Mouse (Mus musculus) brain, embryonic 14.5 days (tissue): ENCODE results near the gene Thpo. TPM values are rescaled to one million over a fixed set of nuclear protein-coding genes. Genes with fewer than 3 reads are reported as not detected.

Experiments
- DNase-seq: peaks from one replicate; pipeline ENCODE4 v3.0.0-alpha.2; 2011; ENCODE audit warnings: low read depth
- CTCF ChIP-seq: fragments of 200-500 bp; IDR thresholded peaks from 2 replicates; pipeline ENCODE4 v1.5.1; 2012; ENCODE audit warnings: inconsistent platforms, mild to moderate bottlenecking, moderate library complexity, borderline replicate concordance; ENCODE audit not compliant: insufficient read depth, insufficient read length; ENCODE audit errors: extremely low read depth
- POLR2A ChIP-seq: fragments of 200-500 bp; IDR thresholded peaks from 2 replicates; pipeline ENCODE4 v1.6.1; 2012; ENCODE audit warnings: mild to moderate bottlenecking, inconsistent platforms, borderline replicate concordance; ENCODE audit not compliant: poor library complexity, insufficient read depth, insufficient read length, severe bottlenecking; ENCODE audit errors: extremely low read depth
- polyA plus RNA-seq: library from polyadenylated mRNA; depleted of rRNA; stranded (reverse); fragments of >200 nt; gene quantifications from 2 replicates; pipeline ENCODE4 v1.2.3, GENCODE M21; 2012; rRNA removed

The Thpo gene
- polyA plus RNA-seq = 2.8 and 3.6 TPM in 2 replicates

DNA sequence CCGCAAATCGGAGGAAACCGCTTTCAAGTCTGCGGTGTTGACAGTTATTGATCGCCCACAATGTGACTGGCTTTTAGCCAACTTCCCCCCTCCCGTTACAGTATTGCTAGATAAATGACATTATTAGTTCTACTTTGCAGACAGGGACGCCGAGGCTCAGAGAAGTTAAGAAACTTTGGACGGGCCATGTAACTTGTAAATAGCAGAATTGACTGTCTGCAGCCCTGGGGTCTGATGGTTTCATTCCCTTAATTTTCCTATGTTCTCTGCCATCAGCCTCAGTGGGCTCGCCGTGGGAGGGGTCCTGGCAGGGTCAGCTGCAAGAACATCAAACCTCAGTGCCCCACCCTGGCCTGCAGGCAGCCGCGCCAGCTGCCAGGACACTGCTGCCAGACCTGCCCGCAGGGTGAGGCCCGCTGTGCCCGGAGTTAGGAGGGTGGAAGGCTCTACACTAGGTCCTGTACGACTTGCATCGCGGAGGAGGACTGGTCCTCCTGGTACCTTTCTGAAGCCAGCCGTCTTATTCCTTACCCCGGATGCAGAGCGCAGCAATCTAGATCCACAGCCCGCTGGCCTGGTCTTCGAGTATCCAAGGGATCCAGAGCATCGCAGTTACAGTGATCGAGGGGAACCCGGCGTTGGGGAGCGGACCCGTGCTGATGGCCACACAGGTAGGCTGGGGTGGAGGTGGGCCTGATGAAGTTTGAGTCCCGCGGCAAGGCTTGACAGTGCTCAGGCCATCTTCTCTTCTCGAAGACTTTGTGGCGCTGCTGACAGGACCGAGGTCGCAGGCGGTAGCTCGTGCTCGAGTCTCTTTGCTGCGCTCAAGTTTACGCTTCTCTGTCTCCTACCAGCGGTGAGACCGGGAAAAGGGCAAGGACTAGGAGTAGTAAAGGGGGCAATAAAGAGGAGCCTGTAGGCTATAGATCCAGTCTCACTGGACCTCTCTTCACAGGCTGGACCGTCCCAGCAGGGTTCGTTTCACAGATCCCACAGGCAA, at the start of gene Thpo:
Thpo (minus strand) TSS at position 781 of the 1,000 bp plus-strand sequence.
- DNase-seq = peak; percentile 48
- TF ChIP-seq CTCF (peak; percentile 23; the same call in 1 of the 2 replicates), POLR2A (no peak)

DNA sequence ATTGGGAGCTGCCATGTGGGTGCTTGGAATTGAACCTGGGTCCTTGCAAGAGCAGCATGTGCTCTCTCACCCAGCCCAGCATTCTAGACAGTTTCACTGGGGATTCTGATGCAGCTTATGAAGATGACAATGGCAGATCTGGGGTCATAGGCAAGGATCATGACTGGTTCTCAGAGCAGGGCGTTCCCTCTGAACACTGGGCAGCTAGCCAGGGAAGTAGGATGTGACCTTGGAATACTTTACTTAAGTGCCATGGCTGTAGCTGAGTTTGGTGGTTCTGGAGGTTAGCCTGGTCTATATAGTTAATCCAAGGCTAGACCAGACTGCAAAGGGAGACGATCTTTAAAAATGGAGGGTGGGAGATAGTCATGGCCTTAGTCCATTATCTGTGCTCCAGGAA, 49.6 kb upstream of the Thpo start:
- DNase-seq = no peak
- TF ChIP-seq POLR2A = no peak

DNA sequence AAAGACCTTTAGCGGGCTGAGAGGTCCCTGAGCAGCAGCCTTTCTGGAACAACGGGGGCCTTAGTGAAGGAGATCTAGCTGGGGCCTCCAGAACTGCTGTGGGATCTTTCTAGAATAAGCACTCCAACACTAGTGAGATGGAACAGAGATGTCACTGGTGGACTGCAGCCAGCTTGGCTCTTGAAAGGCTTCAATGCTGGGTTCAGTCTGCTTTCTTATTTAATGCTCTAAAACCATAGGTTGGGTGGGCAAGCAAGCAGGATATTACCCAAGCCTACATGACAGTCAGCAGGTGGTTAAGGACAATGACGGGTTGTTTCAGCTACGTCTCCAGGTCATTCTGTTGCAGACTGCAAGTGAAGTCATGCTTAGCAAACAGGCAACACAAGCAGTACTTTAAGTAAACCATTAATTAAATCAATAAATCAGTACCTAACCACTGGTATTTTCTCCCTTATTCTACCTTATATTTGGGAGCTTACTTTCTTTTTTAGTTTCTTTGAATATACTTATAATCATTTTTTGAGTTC, 46.9 kb upstream of the Thpo start:
- TF ChIP-seq CTCF (no peak), POLR2A (no peak)
- DNase-seq = no peak

DNA sequence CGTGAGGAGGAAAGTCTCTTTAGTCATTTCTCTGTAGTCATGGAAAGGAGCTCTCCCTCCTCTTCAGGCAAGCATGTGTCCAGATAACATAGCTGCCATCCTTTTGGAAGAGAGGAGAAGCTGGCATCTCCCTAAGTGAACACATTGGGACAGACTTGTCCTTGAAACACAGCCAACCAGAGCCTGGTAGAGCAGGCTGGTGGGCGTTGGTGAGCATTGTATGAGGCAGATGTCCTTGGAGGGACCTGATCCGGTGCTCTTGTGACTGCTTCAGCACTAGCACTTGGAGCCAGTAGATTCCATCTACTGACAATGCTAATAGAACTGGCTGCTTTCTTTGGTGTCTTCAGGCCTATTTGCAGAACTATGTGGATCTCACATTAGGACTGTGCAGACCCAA, 45.5 kb upstream of the Thpo start:
- TF ChIP-seq POLR2A = no peak
- TF ChIP-seq CTCF = no peak
- DNase-seq = no peak

DNA sequence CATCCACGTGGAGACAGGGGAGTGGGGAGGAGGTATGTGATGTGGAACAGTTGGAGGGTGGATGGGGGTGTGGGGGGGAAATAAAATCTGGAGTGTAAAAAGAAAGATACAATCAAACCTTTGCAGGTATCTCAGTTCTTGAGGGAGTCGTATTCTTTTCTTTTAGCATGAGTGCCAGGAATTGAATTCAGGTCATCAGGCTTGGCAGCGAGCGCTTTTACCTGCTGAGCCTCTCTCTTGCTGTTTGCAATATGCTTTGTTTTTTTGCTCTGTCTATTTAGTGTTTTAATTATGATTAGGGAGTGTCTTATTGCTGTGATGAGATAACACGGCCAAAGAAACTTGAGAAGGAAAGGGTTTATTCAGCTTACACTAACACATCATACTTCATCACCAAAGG, 40.7 kb upstream of the Thpo start:
- no peak for DNase-seq
- TF ChIP-seq POLR2A (no peak), CTCF (no peak)

DNA sequence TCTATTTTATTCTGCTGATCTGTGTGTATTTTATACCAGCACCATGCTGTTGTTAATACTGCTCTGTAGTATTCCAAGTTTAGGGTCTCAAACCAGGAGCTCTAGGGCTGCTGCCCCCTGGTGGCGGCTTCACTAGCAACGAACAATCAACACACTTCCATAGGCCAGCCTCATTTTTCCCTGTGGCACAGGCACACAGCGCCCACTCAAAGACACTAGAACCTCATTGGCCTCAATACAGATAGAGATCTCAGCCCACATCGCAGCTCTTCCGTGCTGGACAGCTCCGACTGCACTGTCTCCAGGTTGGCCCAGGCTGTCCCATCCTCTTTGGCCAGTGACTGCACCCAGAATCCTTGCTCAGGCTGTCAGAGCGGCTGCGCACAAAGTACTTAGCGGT, 30.9 kb upstream of the Thpo start:
- no peak for TF ChIP-seq POLR2A
- peak; percentile 61 for TF ChIP-seq CTCF
- DNase-seq = peak; percentile 51

DNA sequence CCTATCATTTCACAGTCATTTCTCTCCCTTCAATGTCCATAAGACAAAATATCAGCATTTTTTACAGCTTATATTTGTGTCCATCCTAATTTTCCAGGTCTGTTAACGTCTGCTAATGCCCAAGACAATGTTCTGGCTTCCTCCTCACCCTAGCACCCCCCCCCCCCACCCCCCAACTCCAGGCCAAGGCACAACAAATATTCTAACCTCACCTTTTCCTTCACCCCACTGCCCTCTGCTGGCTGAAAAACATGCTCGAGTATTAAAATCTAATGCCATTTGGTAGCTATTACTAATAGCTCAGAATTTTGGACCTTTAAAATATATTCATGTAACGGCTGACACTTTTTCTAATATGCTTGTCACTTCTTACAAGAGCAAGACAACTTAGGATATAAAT, 27.4 kb upstream of the Thpo start:
- TF ChIP-seq CTCF (peak; percentile 36; the same call in 1 of the 2 replicates), POLR2A (no peak)
- peak; percentile 57 for DNase-seq

DNA sequence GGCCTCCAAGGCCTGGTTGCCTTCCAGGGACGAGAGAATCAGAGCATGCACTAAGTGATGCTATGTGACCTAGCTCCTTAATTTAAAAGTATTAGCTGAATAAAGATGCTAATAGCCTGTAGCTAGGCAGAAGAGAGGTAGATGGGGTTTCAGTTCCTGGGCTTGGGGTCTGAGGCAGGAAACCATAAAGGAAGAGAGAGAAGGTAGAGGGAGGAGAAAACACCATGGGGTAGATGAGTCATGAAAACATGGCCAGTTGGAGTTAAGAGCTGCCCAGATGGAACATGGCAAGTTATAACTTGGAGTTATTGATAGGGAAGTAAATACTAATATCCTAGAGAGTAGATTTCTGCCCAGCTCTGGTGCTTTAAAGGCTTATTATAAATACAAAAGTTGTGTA, 23.1 kb upstream of the Thpo start:
- no peak for TF ChIP-seq CTCF
- no peak for TF ChIP-seq POLR2A
- no peak for DNase-seq

DNA sequence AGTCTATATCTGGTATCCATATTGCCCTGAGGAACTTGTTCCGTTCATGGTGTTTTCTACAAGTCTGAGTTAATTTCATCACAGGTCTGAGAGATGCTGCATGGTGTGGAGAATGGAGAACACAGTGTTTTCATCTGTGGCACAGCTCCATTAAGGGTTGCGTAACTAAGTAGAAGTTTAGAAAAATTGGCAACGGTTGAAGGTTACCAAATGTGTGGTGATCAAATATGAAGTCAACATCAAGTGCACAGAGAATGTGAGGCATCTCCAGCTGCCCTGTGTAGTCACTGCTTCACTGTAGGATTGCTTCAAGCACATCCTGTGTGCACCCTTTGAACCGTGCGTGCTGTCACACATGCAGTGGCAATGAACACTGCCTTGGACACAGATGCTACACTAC, 21.7 kb upstream of the Thpo start:
- TF ChIP-seq CTCF (no peak), POLR2A (no peak)

DNA sequence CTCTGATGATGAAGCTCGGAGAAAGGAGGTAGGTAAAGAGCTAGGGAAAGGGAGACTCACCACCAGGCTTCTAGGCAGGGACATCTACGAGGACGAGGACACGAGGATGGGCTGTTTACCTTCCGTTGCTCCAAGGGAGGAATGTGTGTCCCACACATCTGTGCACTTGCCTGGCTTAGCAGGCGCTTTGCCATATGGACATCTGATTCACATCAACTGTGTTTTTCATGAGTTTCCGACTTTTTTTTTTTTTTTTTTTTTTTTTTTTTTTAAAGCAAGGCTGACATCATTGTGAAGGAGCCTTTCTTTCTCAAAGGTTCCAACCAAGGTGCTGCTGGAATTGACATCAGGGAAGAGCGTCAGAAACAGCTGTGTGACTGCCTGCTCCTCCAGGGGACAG, 16.2 kb upstream of the Thpo start:
- peak; percentile 7 for DNase-seq
- TF ChIP-seq CTCF (no peak), POLR2A (no peak)

More for the DNA sequence above, 21.7 kb upstream of the Thpo start:
- DNase-seq = no peak

DNA sequence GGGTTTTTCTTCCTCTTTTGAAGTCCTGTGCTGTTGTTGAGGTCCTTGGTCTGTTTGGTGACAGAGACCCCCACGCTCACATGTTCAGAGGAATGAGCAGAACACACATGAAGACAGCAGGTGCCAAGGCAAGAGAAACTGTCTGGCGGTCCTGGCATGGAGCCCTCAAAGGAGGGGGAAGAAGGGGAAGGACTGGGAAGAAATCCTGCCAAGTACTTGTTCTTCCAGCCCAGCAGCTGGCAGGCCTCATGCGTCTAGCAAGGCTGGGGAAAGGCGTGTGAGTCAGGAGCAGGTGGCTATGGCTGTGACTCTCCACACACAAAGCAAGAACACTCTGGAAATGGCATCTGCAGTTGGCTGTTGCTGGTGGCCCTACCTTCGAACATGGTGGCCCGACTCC, 12.3 kb upstream of the Thpo start:
- peak; percentile 92 for DNase-seq
- TF ChIP-seq CTCF (no peak), POLR2A (no peak)
